Comparison of ENCODE assay signal across 11 mouse cellular contexts in the genomic region with DNA sequence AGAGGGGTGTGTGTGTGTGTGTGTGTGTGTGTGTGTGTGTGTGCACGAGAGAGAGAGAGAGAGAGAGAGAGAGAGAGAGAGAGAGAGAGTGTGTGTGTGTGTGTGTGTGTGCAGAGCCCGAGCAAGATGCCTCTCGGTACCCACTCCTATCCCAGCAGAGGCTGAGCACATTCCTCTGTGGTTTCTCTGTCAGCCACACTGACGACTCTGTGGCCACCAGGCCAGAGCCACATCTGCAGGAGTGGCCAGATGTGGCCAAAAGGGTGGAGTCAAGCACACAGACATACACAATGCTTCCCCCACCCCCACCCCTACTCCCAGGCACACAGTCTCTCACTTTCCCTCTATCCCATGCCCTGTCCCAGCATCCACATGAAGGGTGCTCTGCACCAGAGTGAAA. TPM values are rescaled to one million over a fixed set of nuclear protein-coding genes. Genes with fewer than 3 reads are reported as not detected.
DNase-seq lines count a peak whose midpoint lies in the region; ATAC-seq lines count a peak whose summit lies in the region.
"Had no signal": no experiment of that assay in that cellular context is flagged by ENCODE, and none has a peak within 500 bp of the region (broad histone marks: within the 10 kb centered on the region; RNA-seq: fewer than 3 reads in every experiment).

No protein-coding gene starts in this region.

- H3K27me3 ChIP-seq in heart, embryonic 13.5 days (replicated peaks) = no peaks in the 10 kb centered on the region
- H3K27me3 ChIP-seq in megakaryocyte, embryonic 14.5 days (replicated peaks) = no peaks in the 10 kb centered on the region
- no peaks in the 10 kb centered on the region for H3K27me3 ChIP-seq in forebrain, embryonic 16.5 days (replicated peaks; ENCODE audit: control insufficient read depth, insufficient read depth, low read length)

- 23% methylated on average over 4 of the region's 4 CpGs for WGBS in heart, embryonic 13.5 days
- 33% methylated on average over 3 of the region's 4 CpGs for WGBS in forebrain, embryonic 16.5 days

- no peak for ATAC-seq in heart, embryonic 13.5 days (ENCODE audit: extremely low read depth, insufficient number of reproducible peaks, low FRiP score, low TSS enrichment)
- no peak for ATAC-seq in megakaryocyte, adult 5-6 weeks (ENCODE audit: poor library complexity, severe bottlenecking)
- ATAC-seq in forebrain, embryonic 16.5 days = 0 out of 2 replicates have a peak, but pooled peaks have one; percentile 3

- peaks cover 40% of the 10 kb centered on the region for H3K36me3 ChIP-seq in heart, embryonic 13.5 days
- peaks cover 95% of the 10 kb centered on the region for H3K36me3 ChIP-seq in megakaryocyte, embryonic 14.5 days (replicated peaks; ENCODE audit: low read length)
- peaks cover 7% of the 10 kb centered on the region; the same call in 1 of the 2 replicates for H3K36me3 ChIP-seq in forebrain, embryonic 16.5 days (ENCODE audit: control insufficient read depth, insufficient read depth)

- peaks cover 98% of the 10 kb centered on the region for H3K4me1 ChIP-seq in heart, embryonic 13.5 days
- H3K4me1 ChIP-seq in megakaryocyte, embryonic 14.5 days = peaks cover 97% of the 10 kb centered on the region
- peaks cover 52% of the 10 kb centered on the region for H3K4me1 ChIP-seq in forebrain, embryonic 16.5 days (replicated peaks; ENCODE audit: control insufficient read depth, insufficient read depth, low read length)

- DNase-seq in heart, adult 18-20 months = no peak
- DNase-seq in natural killer cell, adult 2 months (ENCODE audit: low spot score in 2 of 2) = peak; percentile 33 to 70
- DNase-seq in cerebellum, adult 11 months = no peak
- DNase-seq in kidney, postnatal 4 days = no peak
- DNase-seq: kidney, adult 11 months; lung, postnatal 14 days; thymus, adult 2 months had no signal

- H3K27ac ChIP-seq in heart, embryonic 13.5 days (replicated peaks) = peak overlapping the region; percentile 82
- no peak overlapping the region; the same call in 1 of the 2 replicates for H3K27ac ChIP-seq in forebrain, embryonic 16.5 days (ENCODE audit: low read length)

- H3K9me3 ChIP-seq in heart, embryonic 13.5 days = no peaks in the 10 kb centered on the region
- no peaks in the 10 kb centered on the region for H3K9me3 ChIP-seq in megakaryocyte, embryonic 14.5 days
- no peaks in the 10 kb centered on the region for H3K9me3 ChIP-seq in forebrain, embryonic 16.5 days (ENCODE audit: control insufficient read depth, low read length)

- H3K4me3 ChIP-seq in heart, embryonic 13.5 days = no peak overlapping the region
- peak overlapping the region; percentile 87 for H3K4me3 ChIP-seq in megakaryocyte, embryonic 14.5 days (replicated peaks)
- no peak overlapping the region for H3K4me3 ChIP-seq in forebrain, embryonic 16.5 days (replicated peaks; ENCODE audit: low read length)

- H3K4me2 ChIP-seq in heart, embryonic 13.5 days = peak overlapping the region; percentile 52
- H3K4me2 ChIP-seq in forebrain, embryonic 16.5 days (ENCODE audit: low read length) = no peak overlapping the region

- peak overlapping the region; percentile 71 for H3K9ac ChIP-seq in heart, embryonic 13.5 days
- no peak overlapping the region for H3K9ac ChIP-seq in forebrain, embryonic 16.5 days (replicated peaks; ENCODE audit: low read depth, low read length)

RNA-seq across cellular contexts. Expression of a gene that starts 19.4 kb away (rescaled TPM):
- 25.6 and 29.3 TPM in 2 replicates for polyA plus RNA-seq in heart, embryonic 13.5 days (2015; fragmentation: Nextera tagmentation; extraction: Ambion mirVana)
- 10 to 100 TPM; 54.5 to 56.6 TPM for total RNA-seq in heart, adult 18-20 months (2021)
- 32.9 and 73.3 TPM in 2 replicates for polyA plus RNA-seq in megakaryocyte, embryonic 14.5 days (2012; ENCODE audit: insufficient read depth, low replicate concordance)
- 23.4 and 23.8 TPM in 2 replicates for total RNA-seq in megakaryocyte, adult 5-6 weeks (2015)
- 14.7 and 19.1 TPM in 2 replicates for total RNA-seq in megakaryocyte, adult 5-6 weeks (2017)
- 21.5 and 26.2 TPM in 2 replicates for polyA plus RNA-seq in forebrain, embryonic 16.5 days (2015; fragmentation: Nextera tagmentation; extraction: Ambion mirVana)

RNA-seq across cellular contexts. Expression of a gene that starts 21.1 kb away (rescaled TPM):
- 82.9 and 89.4 TPM in 2 replicates for polyA plus RNA-seq in heart, embryonic 13.5 days (2015; fragmentation: Nextera tagmentation; extraction: Ambion mirVana)
- 100 to 1,000 TPM; 115 to 117 TPM for total RNA-seq in heart, adult 18-20 months (2021)
- 384 and 644 TPM in 2 replicates for polyA plus RNA-seq in megakaryocyte, embryonic 14.5 days (2012; ENCODE audit: insufficient read depth, low replicate concordance)
- 35.0 and 47.6 TPM in 2 replicates for total RNA-seq in megakaryocyte, adult 5-6 weeks (2015)
- 36.2 and 36.5 TPM in 2 replicates for total RNA-seq in megakaryocyte, adult 5-6 weeks (2017)
- polyA plus RNA-seq in forebrain, embryonic 16.5 days (2015; fragmentation: Nextera tagmentation; extraction: Ambion mirVana) = 124 and 136 TPM in 2 replicates

RNA-seq across cellular contexts. Expression of a gene that starts 23.8 kb away (rescaled TPM):
- polyA plus RNA-seq in heart, embryonic 13.5 days (2015; fragmentation: Nextera tagmentation; extraction: Ambion mirVana) = 80.7 and 97.0 TPM in 2 replicates
- 10 to 100 TPM; 45.5 to 50.6 TPM for total RNA-seq in heart, adult 18-20 months (2021)
- 36.7 and 120 TPM in 2 replicates for polyA plus RNA-seq in megakaryocyte, embryonic 14.5 days (2012; ENCODE audit: insufficient read depth, low replicate concordance)
- total RNA-seq in megakaryocyte, adult 5-6 weeks (2015) = 81.3 and 83.9 TPM in 2 replicates
- total RNA-seq in megakaryocyte, adult 5-6 weeks (2017) = 43.0 and 46.5 TPM in 2 replicates
- 103 and 123 TPM in 2 replicates for polyA plus RNA-seq in forebrain, embryonic 16.5 days (2015; fragmentation: Nextera tagmentation; extraction: Ambion mirVana)

RNA-seq across cellular contexts. Expression of a gene that starts 39.8 kb away (rescaled TPM):
- polyA plus RNA-seq in heart, embryonic 13.5 days (2015; fragmentation: Nextera tagmentation; extraction: Ambion mirVana) = 12.3 and 13.5 TPM in 2 replicates
- under 1 TPM; 0.22 to 0.28 TPM for total RNA-seq in heart, adult 18-20 months (2021)
- 2.6 and 4.2 TPM in 2 replicates for polyA plus RNA-seq in megakaryocyte, embryonic 14.5 days (2012; ENCODE audit: insufficient read depth, low replicate concordance)
- 8.7 and 12.8 TPM in 2 replicates for total RNA-seq in megakaryocyte, adult 5-6 weeks (2015)
- total RNA-seq in megakaryocyte, adult 5-6 weeks (2017) = 4.6 and 5.0 TPM in 2 replicates
- polyA plus RNA-seq in forebrain, embryonic 16.5 days (2015; fragmentation: Nextera tagmentation; extraction: Ambion mirVana) = 5.4 and 5.5 TPM in 2 replicates

RNA-seq across cellular contexts. Expression of a gene that starts 52.6 kb away (rescaled TPM):
- 32.4 and 38.4 TPM in 2 replicates for polyA plus RNA-seq in heart, embryonic 13.5 days (2015; fragmentation: Nextera tagmentation; extraction: Ambion mirVana)
- total RNA-seq in heart, adult 18-20 months (2021) = 10 to 100 TPM; 14.1 to 14.9 TPM
- polyA plus RNA-seq in megakaryocyte, embryonic 14.5 days (2012; ENCODE audit: insufficient read depth, low replicate concordance) = 13.5 TPM in 1 of 2 replicates, not detected in the other
- 7.9 and 8.4 TPM in 2 replicates for total RNA-seq in megakaryocyte, adult 5-6 weeks (2015)
- total RNA-seq in megakaryocyte, adult 5-6 weeks (2017) = 12.5 and 16.3 TPM in 2 replicates
- 43.9 and 44.7 TPM in 2 replicates for polyA plus RNA-seq in forebrain, embryonic 16.5 days (2015; fragmentation: Nextera tagmentation; extraction: Ambion mirVana)

Comparison
In these comparisons a context has a peak if more than half of its experiments do, and no peak if none do; other contexts are left out.
1. DNase-seq: peak in natural killer cell, adult 2 months (2 of 2); none in heart, adult 18-20 months (0 of 2), cerebellum, adult 11 months (single experiment) and kidney, postnatal 4 days (0 of 2).